Mouse (Mus musculus): ENCODE data around the gene Lrmda. TPM values are rescaled to one million over a fixed set of nuclear protein-coding genes. Genes with fewer than 3 reads are reported as not detected.

Lrmda gene
- polyA plus RNA-seq, 1 experiment from 2014 or later: 0.20 TPM

- DNase-seq (ENCODE audit: low spot score) (no peak), ATAC-seq (ENCODE audit: insufficient number of reproducible peaks, low FRiP score, low TSS enrichment, low read depth) (no peak)
- no peaks in the 10 kb centered on the region for H3K36me3 ChIP-seq (ENCODE audit: control insufficient read depth, insufficient read depth, low read length)
- 73% methylated on average over 4 of the region's 4 CpGs for WGBS
- no peak overlapping the region for H3K27ac ChIP-seq (replicated peaks; ENCODE audit: low read depth, low read length)
- H3K4me3 ChIP-seq (ENCODE audit: low read depth, low read length): no peak overlapping the region
- no peaks in the 10 kb centered on the region for H3K27me3 ChIP-seq (ENCODE audit: control insufficient read depth, insufficient read depth, low read length)
- H3K4me1 ChIP-seq (ENCODE audit: control insufficient read depth, insufficient read depth, low read length): no peaks in the 10 kb centered on the region
- no peaks in the 10 kb centered on the region for H3K9me3 ChIP-seq (ENCODE audit: control insufficient read depth, low read length)
- H3K4me2 ChIP-seq (ENCODE audit: low read depth, severe bottlenecking): no peak overlapping the region
- H3K9ac ChIP-seq (ENCODE audit: low read length): no peak overlapping the region
Observed at GRCm38 (mm10) chr14:23096405-23096804, 1076.9 kb downstream of the Lrmda start.

Small RNAs within 50 kb of the gene (microRNA-seq; reads per million reads assigned to microRNA genes)
- not detected for gene Gm27532

Other genes starting within 250 kb of the Lrmda start
- gene Vdac2, start 194.5 kb upstream of the Lrmda start, polyA plus RNA-seq (2014; fragmentation: Nextera tagmentation; extraction: Ambion mirVana): 298 and 313 TPM in 2 replicates
- 14.3 and 18.7 TPM in 2 replicates for gene Comtd1, start 170.7 kb upstream of the Lrmda start, polyA plus RNA-seq (2014; fragmentation: Nextera tagmentation; extraction: Ambion mirVana)
- gene Zfp503, start 30.1 kb upstream of the Lrmda start, polyA plus RNA-seq (2014; fragmentation: Nextera tagmentation; extraction: Ambion mirVana): 12.8 and 16.1 TPM in 2 replicates